ENCODE assay signal across 17 mouse cellular contexts in genomic region chr4:137460676-137461075, GRCm38 (mm10). TPM values are rescaled to one million over a fixed set of nuclear protein-coding genes. Genes with fewer than 3 reads are reported as not detected.
DNase-seq lines count a peak whose midpoint lies in the region; ATAC-seq and TF ChIP-seq lines count a peak whose summit lies in the region.
"Had no signal": no experiment of that assay in that cellular context is flagged by ENCODE, and none has a peak within 500 bp of the region (broad histone marks: within the 10 kb centered on the region; RNA-seq: fewer than 3 reads in every experiment).

No protein-coding gene starts in this region.

- 70% methylated on average over 14 of the region's 14 CpGs for WGBS in heart, embryonic 14.5 days
- 72% methylated on average over 14 of the region's 14 CpGs for WGBS in kidney, postnatal 0 days
- WGBS in limb, embryonic 13.5 days: 80% methylated on average over 14 of the region's 14 CpGs

- no peaks in the 10 kb centered on the region for H3K36me3 ChIP-seq in heart, embryonic 14.5 days (ENCODE audit: control insufficient read depth, insufficient read depth, low read length)
- no peaks in the 10 kb centered on the region for H3K36me3 ChIP-seq in kidney, postnatal 0 days (ENCODE audit: insufficient read depth, low read length)
- no peaks in the 10 kb centered on the region for H3K36me3 ChIP-seq in limb, embryonic 13.5 days
- H3K36me3 ChIP-seq: intestine, embryonic 15.5 days had no signal

- H3K9ac ChIP-seq in heart, embryonic 14.5 days (ENCODE audit: low read length): no peak overlapping the region
- no peak overlapping the region for H3K9ac ChIP-seq in kidney, postnatal 0 days (ENCODE audit: low read depth, low read length)
- no peak overlapping the region for H3K9ac ChIP-seq in limb, embryonic 13.5 days
- H3K9ac ChIP-seq: intestine, embryonic 15.5 days had no signal

- no peak overlapping the region for H3K4me2 ChIP-seq in heart, embryonic 14.5 days (ENCODE audit: low read length)
- H3K4me2 ChIP-seq in kidney, postnatal 0 days (ENCODE audit: low read length): no peak overlapping the region
- no peak overlapping the region for H3K4me2 ChIP-seq in limb, embryonic 13.5 days (replicated peaks)
- H3K4me2 ChIP-seq: intestine, embryonic 15.5 days had no signal

- peak overlapping the region; percentile 33 to 59; a peak in 3 of 4 replicates for H3K27ac ChIP-seq in heart, embryonic 14.5 days (replicated peaks in 1 of 2; ENCODE audit: control insufficient read depth in 1 of 2, insufficient read depth in 1 of 2, low read depth in 2 of 2, low read length in 2 of 2)
- peak overlapping the region; percentile 70 for H3K27ac ChIP-seq in kidney, postnatal 0 days
- H3K27ac ChIP-seq in limb, embryonic 13.5 days: peak overlapping the region; percentile 28; the same call in 1 of the 2 replicates
- H3K27ac ChIP-seq: intestine, embryonic 15.5 days; left cerebral cortex, adult 2 months had no signal

- ATAC-seq in heart, embryonic 14.5 days (ENCODE audit: insufficient number of reproducible peaks, insufficient read depth, low FRiP score, low read depth): no peak
- ATAC-seq in kidney, postnatal 0 days (replicated peaks; ENCODE audit: low FRiP score, low read depth): no peak
- ATAC-seq in limb, embryonic 13.5 days (ENCODE audit: low FRiP score, low read depth): no peak
- ATAC-seq: intestine, embryonic 15.5 days; lung, postnatal 0 days had no signal

- TF ChIP-seq CTCF in kidney, postnatal 0 days (IDR thresholded peaks at IDR 0.05; ENCODE audit: low read depth): no peak

- intact Hi-C loops in heart, postnatal 14 days (cut with DNase I): loop anchor here (5.0 kb wide), 1 partner anchor 37 kb away; no protein-coding TSS in a partner anchor

- no peak overlapping the region for H3K4me3 ChIP-seq in heart, embryonic 14.5 days (ENCODE audit: control insufficient read depth in 1 of 2, insufficient read depth in 1 of 2, low read depth in 1 of 2, low read length in 2 of 2)
- no peak overlapping the region for H3K4me3 ChIP-seq in kidney, postnatal 0 days (replicated peaks; ENCODE audit: low read depth, low read length)
- no peak overlapping the region for H3K4me3 ChIP-seq in limb, embryonic 13.5 days
- H3K4me3 ChIP-seq: erythroblast, embryonic 14.5 days; intestine, embryonic 15.5 days; left cerebral cortex, adult 2 months; megakaryocyte, embryonic 14.5 days had no signal

- H3K4me1 ChIP-seq in heart, embryonic 14.5 days (ENCODE audit: control insufficient read depth in 2 of 2, insufficient read depth in 2 of 2, low read length in 2 of 2): peaks cover 20 to 23% of the 10 kb centered on the region in 2 experiments
- peaks cover 19% of the 10 kb centered on the region; the same call in 1 of the 2 replicates for H3K4me1 ChIP-seq in kidney, postnatal 0 days (replicated peaks; ENCODE audit: insufficient read depth, low read length)
- H3K4me1 ChIP-seq in limb, embryonic 13.5 days: peaks cover 14% of the 10 kb centered on the region; the same call in 1 of the 2 replicates

- no peak for DNase-seq in heart, postnatal 14 days
- no peak for DNase-seq in kidney, postnatal 0 days (ENCODE audit: low spot score)
- DNase-seq in kidney, postnatal 10 days: no peak
- peak; percentile 82 for DNase-seq in ZHBTc4 (ENCODE audit: low read depth, low spot score)
- no peak for DNase-seq in frontal cortex, postnatal 14 days (ENCODE audit: low spot score in 2 of 2)
- DNase-seq: cerebellum, adult 18-20 months; liver had no signal

- no peaks in the 10 kb centered on the region for H3K27me3 ChIP-seq in heart, embryonic 14.5 days (ENCODE audit: control insufficient read depth, insufficient read depth, low read length)
- H3K27me3 ChIP-seq in kidney, postnatal 0 days (ENCODE audit: insufficient read depth, low read length): no peaks in the 10 kb centered on the region
- no peaks in the 10 kb centered on the region for H3K27me3 ChIP-seq in limb, embryonic 13.5 days
- H3K27me3 ChIP-seq: intestine, embryonic 15.5 days had no signal

- H3K9me3 ChIP-seq in heart, embryonic 14.5 days (ENCODE audit: control insufficient read depth, low read length): 0 out of 2 replicates have a peak, but pooled peaks cover 2% of the 10 kb centered on the region
- H3K9me3 ChIP-seq in kidney, postnatal 0 days (replicated peaks; ENCODE audit: low read length): no peaks in the 10 kb centered on the region
- no peaks in the 10 kb centered on the region for H3K9me3 ChIP-seq in limb, embryonic 13.5 days
- H3K9me3 ChIP-seq: intestine, embryonic 15.5 days had no signal

RNA-seq across cellular contexts. Expression of gene 1700013G24Rik, which starts 7.6 kb away (rescaled TPM):
- not detected in 2 replicates for polyA plus RNA-seq in heart, embryonic 14.5 days (2014; fragmentation: Nextera tagmentation; extraction: Ambion mirVana)
- not detected for total RNA-seq in heart, postnatal 14 days (2021)
- not detected in 2 replicates for polyA plus RNA-seq in kidney, postnatal 0 days (2015; fragmentation: Nextera tagmentation; extraction: Ambion mirVana)
- polyA plus RNA-seq in limb, embryonic 13.5 days (2015; fragmentation: Nextera tagmentation; extraction: Ambion mirVana): 0.18 TPM in 1 of 2 replicates, not detected in the other
- total RNA-seq: left cerebral cortex, adult 2 months; neutrophil, adult 5-6 weeks had no signal
- polyA plus RNA-seq: cortical plate, adult 2 months; erythroblast, embryonic 14.5 days; intestine, embryonic 15.5 days; lung, postnatal 0 days had no signal

RNA-seq across cellular contexts. Expression of gene Hspg2, which starts 7.9 kb away (rescaled TPM):
- 67.5 and 68.3 TPM in 2 replicates for polyA plus RNA-seq in heart, embryonic 14.5 days (2014; fragmentation: Nextera tagmentation; extraction: Ambion mirVana)
- 100 to 1,000 TPM; 436 to 447 TPM for total RNA-seq in heart, postnatal 14 days (2021)
- 31.3 and 34.0 TPM in 2 replicates for polyA plus RNA-seq in kidney, postnatal 0 days (2015; fragmentation: Nextera tagmentation; extraction: Ambion mirVana)
- 29.4 and 29.6 TPM in 2 replicates for polyA plus RNA-seq in limb, embryonic 13.5 days (2015; fragmentation: Nextera tagmentation; extraction: Ambion mirVana)

RNA-seq across cellular contexts. Expression of gene Cela3b, which starts 30.3 kb away (rescaled TPM):
- not detected in 2 replicates for polyA plus RNA-seq in heart, embryonic 14.5 days (2014; fragmentation: Nextera tagmentation; extraction: Ambion mirVana)
- not detected for total RNA-seq in heart, postnatal 14 days (2021)
- polyA plus RNA-seq in kidney, postnatal 0 days (2015; fragmentation: Nextera tagmentation; extraction: Ambion mirVana): not detected in 2 replicates
- polyA plus RNA-seq in limb, embryonic 13.5 days (2015; fragmentation: Nextera tagmentation; extraction: Ambion mirVana): 0.15 TPM in 1 of 2 replicates, not detected in the other
- total RNA-seq: left cerebral cortex, adult 2 months; neutrophil, adult 5-6 weeks had no signal
- polyA plus RNA-seq: cortical plate, adult 2 months; erythroblast, embryonic 14.5 days; lung, postnatal 0 days had no signal

RNA-seq across cellular contexts. Expression of gene Cela3a, which starts 51.1 kb away (rescaled TPM):
- not detected in 2 replicates for polyA plus RNA-seq in heart, embryonic 14.5 days (2014; fragmentation: Nextera tagmentation; extraction: Ambion mirVana)
- not detected for total RNA-seq in heart, postnatal 14 days (2021)
- not detected in 2 replicates for polyA plus RNA-seq in kidney, postnatal 0 days (2015; fragmentation: Nextera tagmentation; extraction: Ambion mirVana)
- not detected in 2 replicates for polyA plus RNA-seq in limb, embryonic 13.5 days (2015; fragmentation: Nextera tagmentation; extraction: Ambion mirVana)
- total RNA-seq: left cerebral cortex, adult 2 months; neutrophil, adult 5-6 weeks had no signal
- polyA plus RNA-seq: cortical plate, adult 2 months; erythroblast, embryonic 14.5 days; intestine, embryonic 15.5 days; lung, postnatal 0 days; testis, adult 2 months had no signal
